Mouse (Mus musculus) myocyte (in vitro differentiated cells): ENCODE results near the gene BC035947. TPM values are rescaled to one million over a fixed set of nuclear protein-coding genes. Genes with fewer than 3 reads are reported as not detected.

ENCODE experiments used
- H3K27me3 ChIP-seq: one replicate; pipeline ENCODE4 v1.6.1; 2011; ENCODE audit not compliant: control insufficient read depth, insufficient read depth, insufficient read length
- H3K36me3 ChIP-seq: one replicate; pipeline ENCODE4 v1.6.1; 2011; ENCODE audit not compliant: control insufficient read depth, insufficient read depth
- H3K4me2 ChIP-seq: one replicate; pipeline ENCODE4 v1.6.1; 2011; ENCODE audit warnings: low read depth, control low read depth
- H3K4me3 ChIP-seq: one replicate; pipeline ENCODE4 v1.5.1; 2011; ENCODE audit warnings: mild to moderate bottlenecking, control low read depth, moderate library complexity
- H3K79me2 ChIP-seq: one replicate; pipeline ENCODE4 v1.6.1; 2011; ENCODE audit not compliant: control insufficient read depth, insufficient read depth
- H3ac ChIP-seq: one replicate; pipeline ENCODE4 v1.6.1; 2011; ENCODE audit not compliant: control insufficient read depth, insufficient read length
- CEBPB ChIP-seq: IDR thresholded peaks from 2 replicates; pipeline ENCODE4 v1.6.1; 2011; ENCODE audit warnings: mild to moderate bottlenecking, moderate library complexity; ENCODE audit not compliant: poor library complexity, insufficient read depth, severe bottlenecking
- E2F4 ChIP-seq: IDR thresholded peaks from one replicate; pipeline ENCODE4 v1.6.1; 2011; ENCODE audit warnings: mild to moderate bottlenecking, control low read depth, moderate library complexity; ENCODE audit not compliant: insufficient read depth
- MYOG ChIP-seq, 3 experiments: IDR thresholded peaks; one replicate each; pipeline ENCODE4 v1.6.1; 2011; ENCODE audit warnings: control low read depth in 2 of 3, low read depth in 2 of 3, mild to moderate bottlenecking in 2 of 3; ENCODE audit not compliant: insufficient read length in 2 of 3, control insufficient read depth in 1 of 3, insufficient read depth in 1 of 3
- POLR2A ChIP-seq: IDR thresholded peaks from one replicate; pipeline ENCODE4 v1.6.1; 2011; ENCODE audit warnings: low read depth, mild to moderate bottlenecking, control low read depth, moderate library complexity; ENCODE audit not compliant: insufficient read length
- POLR2AphosphoS2 ChIP-seq: IDR thresholded peaks from one replicate; pipeline ENCODE4 v1.6.1; 2011; ENCODE audit warnings: low read depth, control low read depth; ENCODE audit not compliant: insufficient read length
- REST ChIP-seq: IDR thresholded peaks from one replicate; pipeline ENCODE4 v1.6.1; 2011; ENCODE audit warnings: mild to moderate bottlenecking, control low read depth, moderate library complexity; ENCODE audit not compliant: insufficient read depth, insufficient read length
- SRF ChIP-seq: IDR thresholded peaks from one replicate; pipeline ENCODE4 v1.6.1; 2011; ENCODE audit warnings: low read depth; ENCODE audit not compliant: control insufficient read depth, insufficient read length
- TCF12 ChIP-seq: IDR thresholded peaks from one replicate; pipeline ENCODE4 v1.6.1; 2011; ENCODE audit warnings: mild to moderate bottlenecking, control low read depth; ENCODE audit not compliant: poor library complexity, insufficient read depth, severe bottlenecking
- TCF3 ChIP-seq: IDR thresholded peaks from one replicate; pipeline ENCODE4 v1.6.1; 2011; ENCODE audit warnings: low read depth, control low read depth; ENCODE audit not compliant: insufficient read length
- USF1 ChIP-seq: IDR thresholded peaks from one replicate; pipeline ENCODE4 v1.6.1; 2011; ENCODE audit warnings: low read depth, mild to moderate bottlenecking, control low read depth, moderate library complexity
- polyA plus RNA-seq: library from polyadenylated mRNA; unstranded; fragments of >200 nt; fragmentation: generic; extraction: Trizol; gene quantifications from one replicate; pipeline ENCODE4 v1.2.1, GENCODE M21; 2012; ENCODE audit warnings: missing spikeins

BC035947 gene
- polyA plus RNA-seq, 1 experiment: not detected

GRCm38 (mm10) chr1:78452544-78452943, 59.4 kb downstream of the BC035947 start:
- Histone ChIP-seq H3K27me3 (no peaks in the 10 kb centered on the region), H3K4me2 (no peak overlapping the region), H3K79me2 (no peaks in the 10 kb centered on the region), H3K36me3 (peaks cover 68% of the 10 kb centered on the region), H3ac (no peak overlapping the region), H3K4me3 (no peak overlapping the region)
- no peak for TF ChIP-seq SRF
- no peak for TF ChIP-seq REST
- no peak for TF ChIP-seq TCF12

- no peaks in the 10 kb centered on the region for H3K79me2 ChIP-seq
- TF ChIP-seq TCF3 (no peak), POLR2A (no peak), POLR2AphosphoS2 (no peak), CEBPB (no peak), SRF (no peak), E2F4 (no peak)
- no peaks in the 10 kb centered on the region for H3K27me3 ChIP-seq
- no peak overlapping the region for H3K4me2 ChIP-seq
- no peak overlapping the region for H3K4me3 ChIP-seq
- peaks cover 61% of the 10 kb centered on the region for H3K36me3 ChIP-seq
- no peak overlapping the region for H3ac ChIP-seq
Observed at GRCm38 (mm10) chr1:78451070-78451854, 60.7 kb downstream of the BC035947 start.

GRCm38 (mm10) chr1:78448091-78448490, 63.9 kb downstream of the BC035947 start:
- H3K4me3 ChIP-seq: no peak overlapping the region
- peak overlapping the region; percentile 42 for H3K4me2 ChIP-seq
- H3K27me3 ChIP-seq: no peaks in the 10 kb centered on the region
- H3K79me2 ChIP-seq: no peaks in the 10 kb centered on the region
- TF ChIP-seq TCF12: no peak
- TF ChIP-seq MYOG (IDR thresholded peaks at IDR 0.05; ENCODE audit: control insufficient read depth in 1 of 3, insufficient read depth in 1 of 3, insufficient read length in 2 of 3, low read depth in 2 of 3): no peak
- peak; percentile 79 for TF ChIP-seq USF1
- no peak for TF ChIP-seq POLR2AphosphoS2
- peaks cover 56% of the 10 kb centered on the region for H3K36me3 ChIP-seq
- no peak overlapping the region for H3ac ChIP-seq

Other genes with a start within 250 kb of the BC035947 start
- gene Sgpp2, start 201.8 kb downstream of the BC035947 start, polyA plus RNA-seq: 0.10 TPM
- 77.5 TPM for gene Farsb, start 23.3 kb downstream of the BC035947 start, polyA plus RNA-seq
- gene Mogat1, start 1.2 kb downstream of the BC035947 start, polyA plus RNA-seq: not detected
- gene Acsl3, start 145.7 kb upstream of the BC035947 start, polyA plus RNA-seq: 106 TPM
- gene Utp14b, start 145.9 kb upstream of the BC035947 start, polyA plus RNA-seq: 3.0 TPM